Mouse (Mus musculus): ENCODE results near the gene Gm19965.

The Gm19965 gene

DNA sequence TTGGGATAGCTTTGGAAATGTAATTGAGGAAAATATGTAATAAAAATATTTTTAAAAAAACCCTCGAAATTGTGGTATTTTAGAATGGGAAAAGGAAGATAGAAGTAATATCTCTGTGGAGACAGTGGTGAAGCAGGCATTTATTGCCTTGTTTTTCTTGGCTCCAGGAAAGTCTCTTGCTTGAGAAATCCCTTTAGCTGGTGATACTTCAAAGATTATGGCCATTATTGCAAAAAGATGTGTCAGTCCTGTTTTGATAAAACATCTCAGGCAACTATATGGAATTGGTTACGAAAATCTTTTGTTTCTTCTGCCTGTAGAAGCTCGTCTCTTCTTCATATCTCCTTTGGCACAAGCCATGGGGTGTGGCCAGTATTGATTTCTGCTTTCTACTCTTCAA, at the start of gene Gm19965:
TSS of gene Gm19965 (plus strand) at position 301 of the 400 bp plus-strand sequence.
- no peak for DNase-seq (ENCODE audit: low spot score)

DNA sequence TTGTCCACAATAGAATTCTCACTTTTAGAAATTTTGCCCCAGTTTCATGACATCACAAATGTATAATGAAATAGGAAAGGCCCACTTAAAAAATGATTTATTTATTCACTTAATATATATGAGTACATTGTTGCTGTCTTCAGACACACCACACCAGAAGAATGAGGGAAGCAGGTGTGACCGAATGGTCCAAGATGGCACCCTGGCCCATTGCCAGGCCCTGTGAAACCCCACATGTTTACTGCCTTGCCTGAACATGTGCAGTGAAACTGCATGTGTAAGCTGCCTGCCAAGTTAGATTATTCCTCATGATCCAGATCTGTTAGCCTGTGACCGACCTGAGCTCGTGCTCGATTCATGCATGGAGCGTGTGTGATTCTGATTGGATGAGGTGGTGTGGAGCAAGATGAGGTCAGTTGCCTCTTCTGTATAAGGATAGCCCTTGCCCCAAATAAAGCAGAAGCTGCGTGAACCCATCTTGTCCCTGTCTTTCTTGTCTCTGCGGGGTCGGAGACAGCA, 20.3 kb upstream of the Gm19965 start:
- DNase-seq (ENCODE audit: low spot score): no peak

Data from testis, postnatal 10 days (tissue).